Mouse (Mus musculus): ENCODE results near the gene Clec2g.

Clec2g gene

DNA sequence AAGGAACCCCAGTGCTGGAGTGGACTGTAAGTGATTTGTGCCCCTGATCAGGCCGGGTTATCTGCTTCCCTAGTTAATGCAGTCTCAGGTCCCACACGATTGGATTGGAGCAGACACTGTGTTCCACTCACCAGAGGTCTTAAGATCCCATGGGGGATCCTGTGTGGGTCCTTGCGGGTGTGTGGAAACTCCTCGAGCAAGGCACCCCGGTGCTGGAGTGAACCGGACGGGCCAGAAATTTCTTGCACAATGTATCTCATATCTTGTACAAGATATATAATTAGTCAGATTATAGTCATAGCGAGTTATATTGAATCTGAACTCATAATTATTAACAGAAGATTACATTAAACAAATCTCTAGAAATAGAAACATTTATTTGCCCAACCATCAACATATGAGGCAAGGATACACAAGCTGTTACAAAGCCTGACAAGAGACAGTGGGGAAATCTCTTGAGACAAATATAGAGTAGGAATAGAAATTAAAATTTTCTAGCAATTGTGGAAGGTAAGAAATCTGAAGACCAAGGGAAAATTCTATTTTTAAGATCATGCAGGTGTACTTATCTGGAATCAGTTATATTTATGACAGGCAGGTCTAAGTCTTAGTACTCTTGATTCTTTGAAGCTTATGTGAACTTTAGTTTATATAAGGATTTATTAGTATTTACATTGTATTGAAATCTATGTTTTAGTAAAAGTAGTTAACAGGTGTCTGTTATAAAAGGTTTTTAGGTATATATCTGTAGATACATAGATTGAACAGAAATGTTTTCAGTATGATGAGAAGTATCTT lies 93.5 kb downstream of the Clec2g start:
- no peak for DNase-seq

DNA sequence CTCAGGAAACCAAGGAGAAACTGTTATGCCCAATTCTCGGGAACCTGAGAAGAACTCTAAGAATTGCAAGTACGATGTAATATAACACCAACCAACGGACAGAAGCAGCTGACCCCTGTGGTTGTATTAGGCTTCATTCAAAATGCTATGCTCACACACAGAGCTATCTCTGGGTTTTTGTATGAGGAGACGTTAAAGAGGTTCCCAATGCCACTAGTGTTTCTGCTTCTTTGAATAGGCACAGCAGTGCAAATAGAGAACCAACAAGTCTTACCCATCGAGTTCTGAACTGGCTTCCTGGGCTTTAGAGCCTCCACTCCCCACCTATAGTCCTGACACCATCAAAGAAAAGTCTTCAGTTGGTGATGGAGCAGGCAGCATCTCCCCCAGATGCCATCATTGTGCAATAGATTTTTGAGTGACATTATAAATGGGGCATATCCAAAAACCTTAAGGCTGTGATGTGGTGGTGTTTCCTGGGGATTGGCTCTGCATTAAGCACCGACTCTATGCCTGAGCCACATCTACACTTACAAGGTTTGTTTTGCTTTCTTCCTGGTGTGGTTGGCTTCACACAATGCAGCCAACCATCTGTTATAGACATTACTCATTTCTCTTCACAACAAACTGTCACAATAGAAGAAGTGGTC lies 96.1 kb downstream of the Clec2g start:
- no peak for DNase-seq

DNA sequence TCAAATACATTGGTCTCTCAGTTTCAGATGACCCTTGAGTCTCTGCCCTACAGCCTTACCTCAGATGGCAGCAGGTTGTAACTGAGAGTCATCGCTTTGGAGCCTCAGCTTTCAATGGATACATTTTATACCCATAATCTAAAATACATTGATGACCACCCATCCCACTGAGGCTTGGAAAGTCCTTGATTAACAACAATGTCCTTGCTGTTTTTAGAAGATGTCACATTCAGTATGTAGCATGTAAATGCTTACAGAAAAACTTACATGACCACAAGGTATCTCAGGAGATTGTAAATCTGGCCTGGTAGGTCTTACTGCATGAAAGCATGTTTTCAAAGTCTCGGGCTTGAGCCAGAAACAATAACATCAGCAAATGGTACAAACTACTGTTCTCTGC lies 96.8 kb downstream of the Clec2g start:
- no peak for DNase-seq

DNA sequence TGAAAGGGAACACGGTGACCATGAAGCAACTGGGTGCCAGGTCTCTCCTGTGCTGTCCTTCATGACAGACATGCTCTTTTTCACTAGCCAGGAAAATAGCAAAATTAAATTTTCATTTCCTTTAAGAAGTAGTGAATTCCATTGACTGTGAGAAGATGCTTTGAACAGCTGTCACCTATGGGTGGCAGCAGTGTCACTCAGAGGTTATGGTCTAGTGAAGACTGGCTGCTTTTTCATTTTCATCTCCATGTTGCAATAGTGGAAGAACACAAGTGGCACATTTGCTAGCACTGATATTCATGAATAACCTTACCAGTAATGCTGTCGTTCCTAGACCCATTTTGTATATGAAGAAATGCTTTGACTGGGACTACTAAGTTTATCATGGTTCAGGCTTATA lies 99.2 kb downstream of the Clec2g start:
- DNase-seq, result no peak

Measured in cerebellum, adult 8-10 months (tissue).